Mouse (Mus musculus): ENCODE results near the gene Nuf2.

DNA sequence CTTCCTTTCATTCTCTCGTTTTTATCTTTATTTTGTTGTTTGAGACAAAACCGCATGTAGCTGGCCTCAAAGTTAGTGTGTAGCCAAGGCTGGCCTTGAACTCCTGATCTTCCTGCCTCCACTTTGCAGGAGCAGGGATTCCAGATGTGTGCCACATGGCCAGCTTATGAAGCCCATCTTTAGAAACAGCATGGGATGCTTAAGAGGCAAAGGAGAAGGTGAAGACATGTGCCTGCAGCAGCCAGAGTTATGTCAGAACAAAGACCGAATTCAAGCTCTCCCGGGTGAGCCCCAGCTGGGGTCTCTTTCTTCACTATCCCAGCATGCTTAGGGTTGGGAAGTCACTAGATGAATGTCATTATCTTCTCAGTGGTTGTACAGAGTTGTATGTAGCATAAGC, 46.7 kb downstream of the Nuf2 start:
- TF ChIP-seq MAFK (IDR thresholded peaks at IDR 0.05; ENCODE audit: insufficient read depth, low read depth, low read length) (no peak), ZNF384 (IDR thresholded peaks at IDR 0.05; ENCODE audit: low read depth, low read length) (no peak), CHD2 (IDR thresholded peaks at IDR 0.05; ENCODE audit: low read depth, low read length) (no peak), ZC3H11A (IDR thresholded peaks at IDR 0.05; ENCODE audit: borderline replicate concordance, low read depth, low read length) (no peak), HCFC1 (IDR thresholded peaks at IDR 0.05; ENCODE audit: borderline replicate concordance, insufficient read depth, low read length) (no peak)

Data from ES-E14 (cell line).